Mouse (Mus musculus) layer of hippocampus, adult 11-12 months (tissue): ENCODE results near the gene 2610028H24Rik.
A peak's percentile ranks its signal among the peaks of the same experiment; 100 is the strongest.

ENCODE experiments used
- DNase-seq: peaks from one replicate; pipeline ENCODE4 v3.0.0; 2022; ENCODE audit warnings: low spot score

2610028H24Rik gene

GRCm38 (mm10) chr10:76489205-76489604 lies 40.3 kb downstream of the 2610028H24Rik start:
- no peak for DNase-seq

GRCm38 (mm10) chr10:76493527-76493926 lies 44.6 kb downstream of the 2610028H24Rik start:
- DNase-seq: no peak

GRCm38 (mm10) chr10:76495501-76495900 lies 46.6 kb downstream of the 2610028H24Rik start:
- no peak for DNase-seq

- DNase-seq: peak; percentile 20
Measured at GRCm38 (mm10) chr10:76496366-76496765, 47.5 kb downstream of the 2610028H24Rik start.

- no peak for DNase-seq
Measured at GRCm38 (mm10) chr10:76497522-76497921, 48.6 kb downstream of the 2610028H24Rik start.

GRCm38 (mm10) chr10:76504271-76504943 lies 55.5 kb downstream of the 2610028H24Rik start:
- no peak for DNase-seq

GRCm38 (mm10) chr10:76505865-76506264 lies 57.0 kb downstream of the 2610028H24Rik start:
- no peak for DNase-seq
